Mouse (Mus musculus): ENCODE measurements around the gene Pgc. TPM values are rescaled to one million over a fixed set of nuclear protein-coding genes. Genes with fewer than 3 reads are reported as not detected.
A peak's percentile ranks its signal among the peaks of the same experiment; 100 is the strongest.

Pgc gene
- total and polyA plus RNA-seq, 2 experiments, result 0.26 TPM; not detected in 1

DNA sequence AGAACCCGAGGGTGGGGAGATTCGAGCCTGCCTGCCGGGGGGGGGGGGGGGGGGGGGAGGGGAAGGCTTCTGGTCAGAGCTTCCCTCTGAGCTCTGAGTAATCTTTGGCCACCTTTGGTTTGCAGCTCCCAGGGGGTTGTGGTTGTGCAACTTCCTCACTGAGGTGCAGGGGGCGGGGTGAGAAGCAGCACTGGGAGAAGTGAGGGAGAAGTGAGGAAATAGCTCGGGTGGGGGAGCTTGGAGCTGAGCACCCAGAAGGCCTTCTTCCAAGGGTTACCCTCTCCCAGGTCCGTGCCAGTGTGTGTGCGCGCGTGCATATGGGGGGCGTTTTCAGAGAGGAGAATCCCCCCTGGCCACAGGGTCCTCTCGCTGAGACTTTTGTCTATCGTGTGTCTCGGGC is 27.6 kb downstream of the Pgc start:
- peaks cover 9% of the 10 kb centered on the region for H3K4me1 ChIP-seq (ENCODE audit: control insufficient read depth, insufficient read depth, low read length)
- H3K27ac ChIP-seq (replicated peaks; ENCODE audit: insufficient read depth, low read depth, low read length), result peak overlapping the region; percentile 33
- H3K9ac ChIP-seq (ENCODE audit: low read depth, low read length), result 0 out of 2 replicates have a peak overlapping the region, but pooled peaks have one; percentile 5
- no peaks in the 10 kb centered on the region for H3K27me3 ChIP-seq (ENCODE audit: control insufficient read depth, insufficient read depth, low read length)
- WGBS, result 67% methylated on average over 11 of the region's 13 CpGs
- DNase-seq (ENCODE audit: extremely low read depth, low read depth, low spot score), result peak; percentile 56
- H3K36me3 ChIP-seq (ENCODE audit: control insufficient read depth, insufficient read depth, low read length), result no peaks in the 10 kb centered on the region; the same call in 1 of the 2 replicates
- no peak for TF ChIP-seq POLR2A (IDR thresholded peaks at IDR 0.05; ENCODE audit: extremely low read depth, insufficient read depth, low read length)
- no peak for TF ChIP-seq CTCF (IDR thresholded peaks at IDR 0.05; ENCODE audit: low read depth, low read length)
- no peak overlapping the region for H3K4me3 ChIP-seq (ENCODE audit: insufficient read depth, low read depth, low read length)
- peaks cover 24% of the 10 kb centered on the region; the same call in 1 of the 2 replicates for H3K79me2 ChIP-seq (ENCODE audit: control insufficient read depth, insufficient read depth, low read length)

DNA sequence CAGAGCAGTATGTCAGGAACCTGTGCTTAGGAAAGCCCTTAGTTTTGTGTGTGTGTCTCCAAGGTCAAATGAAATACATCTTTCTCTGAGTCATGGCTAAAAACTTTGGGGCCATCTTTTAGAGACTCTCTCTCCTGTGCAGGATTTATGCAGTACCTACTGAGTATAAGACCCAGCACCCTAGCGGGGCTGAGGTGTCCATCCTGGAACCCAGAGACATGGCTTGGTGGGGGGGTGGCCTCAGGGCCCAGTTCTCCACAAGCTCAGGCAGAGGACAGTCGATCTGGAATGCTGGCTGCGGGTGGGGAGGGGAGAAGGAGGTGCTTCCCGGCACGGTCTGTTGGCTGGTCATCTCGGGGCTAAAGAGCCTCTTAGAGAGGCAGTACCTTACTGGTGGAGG is 29.7 kb downstream of the Pgc start:
- Histone ChIP-seq H3K27me3 (ENCODE audit: control insufficient read depth, insufficient read depth, low read length) (no peaks in the 10 kb centered on the region), H3K9ac (ENCODE audit: low read depth, low read length) (no peak overlapping the region), H3K79me2 (ENCODE audit: control insufficient read depth, insufficient read depth, low read length) (peaks cover 17% of the 10 kb centered on the region; the same call in 1 of the 2 replicates), H3K36me3 (ENCODE audit: control insufficient read depth, insufficient read depth, low read length) (no peaks in the 10 kb centered on the region; the same call in 1 of the 2 replicates), H3K4me3 (ENCODE audit: insufficient read depth, low read depth, low read length) (no peak overlapping the region), H3K27ac (replicated peaks; ENCODE audit: insufficient read depth, low read depth, low read length) (no peak overlapping the region), H3K4me1 (ENCODE audit: control insufficient read depth, insufficient read depth, low read length) (peaks cover 10% of the 10 kb centered on the region)
- WGBS, result 53% methylated on average over 6 of the region's 6 CpGs
- DNase-seq (ENCODE audit: extremely low read depth, low read depth, low spot score), result no peak
- TF ChIP-seq CTCF (IDR thresholded peaks at IDR 0.05; ENCODE audit: low read depth, low read length), result no peak
- TF ChIP-seq POLR2A (IDR thresholded peaks at IDR 0.05; ENCODE audit: extremely low read depth, insufficient read depth, low read length), result no peak

DNA sequence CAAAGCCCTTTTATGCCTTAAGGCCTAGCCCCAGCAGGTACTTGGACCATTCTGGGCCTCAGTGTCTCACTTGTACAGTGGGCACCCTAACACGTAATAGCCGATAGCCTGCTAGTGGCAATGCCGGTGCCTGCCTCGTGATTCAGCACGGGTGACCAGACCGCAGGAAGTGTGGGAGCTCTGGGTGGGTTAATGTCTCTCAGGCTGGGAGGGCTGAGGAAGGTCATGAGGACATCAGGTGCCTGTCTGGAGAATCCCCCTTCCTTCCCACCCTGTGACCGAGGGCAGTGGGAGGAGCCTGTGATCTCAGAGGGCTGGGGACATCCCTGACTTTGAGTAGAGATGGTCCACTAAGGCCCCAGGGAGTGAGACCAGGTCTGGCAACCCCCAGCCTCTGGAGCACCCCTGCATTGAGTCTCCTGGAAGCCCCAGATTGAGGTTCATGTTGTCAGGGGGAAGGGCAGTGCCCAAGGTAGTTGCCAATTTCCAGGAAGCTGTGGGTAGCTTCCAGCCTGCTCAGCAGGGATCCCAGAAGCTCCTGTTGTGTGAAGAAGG is 30.5 kb downstream of the Pgc start:
- TF ChIP-seq CTCF (IDR thresholded peaks at IDR 0.05; ENCODE audit: low read depth, low read length), result no peak
- TF ChIP-seq POLR2A (IDR thresholded peaks at IDR 0.05; ENCODE audit: extremely low read depth, insufficient read depth, low read length), result no peak
- H3K36me3 ChIP-seq (ENCODE audit: control insufficient read depth, insufficient read depth, low read length), result no peaks in the 10 kb centered on the region
- 75% methylated on average over 7 of the region's 7 CpGs for WGBS
- peaks cover 11% of the 10 kb centered on the region for H3K4me1 ChIP-seq (ENCODE audit: control insufficient read depth, insufficient read depth, low read length)
- no peak overlapping the region for H3K4me3 ChIP-seq (ENCODE audit: insufficient read depth, low read depth, low read length)
- no peak overlapping the region for H3K9ac ChIP-seq (ENCODE audit: low read depth, low read length)
- no peak for DNase-seq (ENCODE audit: extremely low read depth, low read depth, low spot score)
- peaks cover 13% of the 10 kb centered on the region; the same call in 1 of the 2 replicates for H3K79me2 ChIP-seq (ENCODE audit: control insufficient read depth, insufficient read depth, low read length)
- H3K27ac ChIP-seq (replicated peaks; ENCODE audit: insufficient read depth, low read depth, low read length), result no peak overlapping the region
- no peaks in the 10 kb centered on the region for H3K27me3 ChIP-seq (ENCODE audit: control insufficient read depth, insufficient read depth, low read length)

DNA sequence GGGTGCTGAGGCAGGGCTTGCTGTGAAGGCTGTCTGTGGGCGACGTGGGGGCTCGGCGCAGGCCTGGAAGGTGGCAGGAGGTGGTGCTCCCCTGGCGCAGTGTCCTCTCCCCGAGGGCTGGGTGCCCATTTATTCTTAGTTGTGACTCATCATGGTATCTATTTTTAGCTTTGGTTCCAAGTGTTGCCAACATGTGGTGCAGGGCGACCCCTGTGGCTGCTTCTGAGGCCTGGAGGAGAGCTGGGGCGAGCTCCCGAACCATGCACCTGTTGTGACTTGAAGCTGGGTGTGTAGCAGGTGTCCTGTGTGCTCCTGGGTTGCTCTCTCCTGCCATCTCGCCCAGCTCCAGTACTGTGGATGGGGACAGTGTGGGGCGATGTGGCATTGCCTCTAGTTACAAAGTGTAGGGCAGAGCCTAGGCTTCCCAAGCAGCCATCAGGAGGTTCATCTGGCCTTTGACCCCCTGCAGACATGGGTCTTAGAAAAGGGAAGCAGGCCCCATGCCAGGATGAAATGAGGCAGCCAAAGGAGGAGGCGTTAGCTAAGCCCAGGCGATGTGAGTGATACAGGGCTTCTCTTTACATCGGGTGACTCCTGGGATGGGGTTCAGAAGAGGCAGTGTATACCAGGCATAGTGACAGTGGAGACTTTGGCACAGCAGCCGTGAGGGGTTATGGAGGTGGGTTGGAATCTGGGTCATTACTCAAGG is 33.2 kb downstream of the Pgc start:
- Histone ChIP-seq H3K27me3 (ENCODE audit: control insufficient read depth, insufficient read depth, low read length) (no peaks in the 10 kb centered on the region), H3K27ac (replicated peaks; ENCODE audit: insufficient read depth, low read depth, low read length) (no peak overlapping the region), H3K36me3 (ENCODE audit: control insufficient read depth, insufficient read depth, low read length) (no peaks in the 10 kb centered on the region), H3K4me1 (ENCODE audit: control insufficient read depth, insufficient read depth, low read length) (peaks cover 25% of the 10 kb centered on the region), H3K79me2 (ENCODE audit: control insufficient read depth, insufficient read depth, low read length) (peaks cover 18% of the 10 kb centered on the region; the same call in 1 of the 2 replicates), H3K4me3 (ENCODE audit: insufficient read depth, low read depth, low read length) (no peak overlapping the region), H3K9ac (ENCODE audit: low read depth, low read length) (no peak overlapping the region)
- WGBS, result 66% methylated on average over 15 of the region's 15 CpGs
- no peak for TF ChIP-seq POLR2A (IDR thresholded peaks at IDR 0.05; ENCODE audit: extremely low read depth, insufficient read depth, low read length)
- no peak for TF ChIP-seq CTCF (IDR thresholded peaks at IDR 0.05; ENCODE audit: low read depth, low read length)
- DNase-seq (ENCODE audit: extremely low read depth, low read depth, low spot score), result peak; percentile 40

DNA sequence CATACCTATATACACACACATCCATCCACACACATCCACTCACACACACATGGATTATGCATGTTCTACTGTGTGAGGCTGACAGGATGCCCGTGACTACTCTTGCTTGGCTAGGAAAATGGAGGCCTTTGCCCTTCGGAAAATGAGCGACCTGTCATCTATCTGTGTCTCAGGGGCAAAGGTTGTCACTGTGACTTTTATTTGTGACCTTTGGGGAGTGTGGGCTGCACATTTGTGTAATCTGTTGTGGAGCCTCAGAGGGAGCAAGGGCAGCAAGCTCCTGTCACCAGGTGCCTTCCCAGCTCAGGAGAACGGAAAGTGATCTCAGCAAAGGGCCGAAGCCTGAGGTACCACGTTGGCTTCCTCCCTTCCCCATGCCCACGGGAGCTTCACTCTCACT is 35.4 kb downstream of the Pgc start:
- peak overlapping the region; percentile 42 for H3K9ac ChIP-seq (ENCODE audit: low read depth, low read length)
- H3K79me2 ChIP-seq (ENCODE audit: control insufficient read depth, insufficient read depth, low read length), result peaks cover 19% of the 10 kb centered on the region
- peak; percentile 90 for DNase-seq (ENCODE audit: extremely low read depth, low read depth, low spot score)
- WGBS, result 25% methylated on average over 7 of the region's 7 CpGs
- no peaks in the 10 kb centered on the region for H3K36me3 ChIP-seq (ENCODE audit: control insufficient read depth, insufficient read depth, low read length)
- H3K27ac ChIP-seq (replicated peaks; ENCODE audit: insufficient read depth, low read depth, low read length), result peak overlapping the region; percentile 92
- TF ChIP-seq POLR2A (IDR thresholded peaks at IDR 0.05; ENCODE audit: extremely low read depth, insufficient read depth, low read length) (no peak), CTCF (IDR thresholded peaks at IDR 0.05; ENCODE audit: low read depth, low read length) (no peak)
- H3K4me1 ChIP-seq (ENCODE audit: control insufficient read depth, insufficient read depth, low read length), result peaks cover 25% of the 10 kb centered on the region
- no peaks in the 10 kb centered on the region for H3K27me3 ChIP-seq (ENCODE audit: control insufficient read depth, insufficient read depth, low read length)
- H3K4me3 ChIP-seq (ENCODE audit: insufficient read depth, low read depth, low read length), result no peak overlapping the region

All from liver, adult 2 months (tissue).